Mouse (Mus musculus) liver, embryonic 14.5 days (tissue): ENCODE data around the gene Cmtm2a. TPM values are rescaled to one million over a fixed set of nuclear protein-coding genes. Genes with fewer than 3 reads are reported as not detected.
"Not testable (repeated sequence)": the region's sequence is repeated elsewhere in the genome, so short reads cannot be mapped to it uniquely, and the experiment has no call there.

ENCODE experiments used
- ATAC-seq: fragments of 200-750 bp; cut with Nextera tagmentation; 2 replicates; pipeline ENCODE4 v1.8.0; 2017; ENCODE audit warnings: moderate number of reproducible peaks, mild to moderate bottlenecking, moderate library complexity; ENCODE audit not compliant: insufficient read depth
- DNase-seq, 3 experiments: peaks; one replicate each; pipeline ENCODE4 v3.0.0-alpha.2; 2012 to 2013; ENCODE audit warnings: low read depth in 3 of 3, low spot score in 3 of 3
- H3K27ac ChIP-seq: fragments of 300-500 bp; sonication (generic); 2 replicates; pipeline ENCODE4 v1.5.1; 2014; ENCODE audit warnings: moderate library complexity, mild to moderate bottlenecking, control low read depth, inconsistent platforms
- H3K27me3 ChIP-seq: fragments of 300-500 bp; sonication (generic); 2 replicates; pipeline ENCODE4 v1.6.1; 2014; ENCODE audit warnings: mild to moderate bottlenecking, low read length, moderate library complexity; ENCODE audit not compliant: control insufficient read depth, insufficient read depth
- H3K36me3 ChIP-seq: fragments of 300-500 bp; sonication (generic); replicated peaks from 2 replicates; pipeline ENCODE4 v1.6.1; 2014; ENCODE audit warnings: low read depth; ENCODE audit not compliant: control insufficient read depth, insufficient read depth
- H3K4me1 ChIP-seq, 2 experiments: fragments of 200-500 bp in 1 of 2; fragments of 300-500 bp in 1 of 2; sonication (generic) in 1 of 2; replicated peaks; 2 replicates each; pipeline ENCODE4 v1.6.1; 2012 to 2014; ENCODE audit warnings: antibody characterized with exemption in 1 of 2, inconsistent platforms in 1 of 2, low read length in 1 of 2; ENCODE audit not compliant: control insufficient read depth in 2 of 2, insufficient read depth in 2 of 2
- H3K4me2 ChIP-seq: fragments of 300-500 bp; sonication (generic); 2 replicates; pipeline ENCODE4 v1.6.1; 2014; ENCODE audit warnings: low read depth, mild to moderate bottlenecking, control low read depth, moderate library complexity
- H3K4me3 ChIP-seq, 2 experiments: fragments of 200-500 bp in 1 of 2; fragments of 300-500 bp in 1 of 2; sonication (generic) in 1 of 2; 2 replicates each; pipeline ENCODE4 v1.5.1; 2012 to 2014; ENCODE audit warnings: low read depth in 2 of 2, low read length in 2 of 2, mild to moderate bottlenecking in 2 of 2, control low read depth in 1 of 2, inconsistent platforms in 1 of 2, moderate library complexity in 1 of 2; ENCODE audit not compliant: insufficient read depth in 1 of 2
- H3K9ac ChIP-seq: fragments of 300-500 bp; sonication (generic); replicated peaks from 2 replicates; pipeline ENCODE4 v1.6.1; 2014; ENCODE audit warnings: mild to moderate bottlenecking, control low read depth, moderate library complexity
- H3K9me3 ChIP-seq: fragments of 300-500 bp; sonication (generic); 2 replicates; pipeline ENCODE4 v1.6.1; 2016; ENCODE audit warnings: low read length, mixed read lengths; ENCODE audit not compliant: control insufficient read depth
- CTCF ChIP-seq: IDR thresholded peaks from 2 replicates; pipeline ENCODE4 v1.5.1; 2016; ENCODE audit warnings: antibody characterized with exemption, low read depth, control low read depth
- EP300 ChIP-seq: IDR thresholded peaks from 2 replicates; pipeline ENCODE4 v1.6.1; 2016; ENCODE audit warnings: antibody characterized with exemption, low read depth
- WGBS: fragments of 180-500 bp; shearing (Covaris S2); extraction: QIAGEN DNeasy Blood & Tissue Kit; methylation state at CpG from one replicate; pipeline ENCODE4 v1.1.7; 2014; ENCODE audit not compliant: insufficient replicate concordance; 5-methylcytosine and 5-hydroxymethylcytosine counted together
- polyA plus RNA-seq, 2 experiments: library from polyadenylated mRNA; depleted of rRNA in 1 of 2; stranded (reverse) in 1 of 2; unstranded in 1 of 2; fragments of >200 nt; fragmentation: Nextera tagmentation in 1 of 2; extraction: Ambion mirVana in 1 of 2; gene quantifications; 2 replicates each; pipeline versions ENCODE4 v1.2.1 to v1.2.3; 2012 to 2014

The Cmtm2a gene
- polyA plus RNA-seq, 2 experiments = not detected

DNA sequence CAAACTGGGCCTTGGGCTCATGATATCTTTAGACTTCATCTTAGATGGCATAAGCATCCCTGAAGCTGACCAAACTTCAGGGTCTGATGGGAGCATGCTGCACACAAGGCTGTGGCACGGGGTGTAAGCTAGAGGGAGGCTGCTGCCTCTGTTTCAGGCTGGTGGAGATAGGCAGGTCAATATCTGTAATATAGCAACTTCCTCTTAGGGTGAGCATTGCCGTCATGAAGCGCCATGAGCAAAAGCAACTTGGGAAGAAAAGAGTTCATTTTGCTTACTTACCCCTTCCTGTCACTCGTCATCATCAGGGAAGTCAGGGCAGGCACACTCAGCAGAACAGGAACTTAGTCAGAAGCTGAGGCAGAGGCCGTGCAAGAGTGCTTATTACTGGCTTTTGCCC is 40.8 kb upstream of the Cmtm2a start:
- H3K4me3 ChIP-seq = no peak overlapping the region
- H3K27ac ChIP-seq = no peak overlapping the region
- DNase-seq = no peak
- ATAC-seq = peak; percentile 61; the same call in 1 of the 2 replicates
- 19% methylated on average over 5 of the region's 5 CpGs for WGBS
- peaks cover 6 to 15% of the 10 kb centered on the region in 2 experiments; a peak in 3 of 4 replicates for H3K4me1 ChIP-seq
- no peaks in the 10 kb centered on the region for H3K9me3 ChIP-seq
- H3K36me3 ChIP-seq = no peaks in the 10 kb centered on the region
- no peak for TF ChIP-seq EP300
- TF ChIP-seq CTCF = no peak
- H3K27me3 ChIP-seq = no peaks in the 10 kb centered on the region
- no peak overlapping the region for H3K9ac ChIP-seq
- peak overlapping the region; percentile 15; the same call in 1 of the 2 replicates for H3K4me2 ChIP-seq

DNA sequence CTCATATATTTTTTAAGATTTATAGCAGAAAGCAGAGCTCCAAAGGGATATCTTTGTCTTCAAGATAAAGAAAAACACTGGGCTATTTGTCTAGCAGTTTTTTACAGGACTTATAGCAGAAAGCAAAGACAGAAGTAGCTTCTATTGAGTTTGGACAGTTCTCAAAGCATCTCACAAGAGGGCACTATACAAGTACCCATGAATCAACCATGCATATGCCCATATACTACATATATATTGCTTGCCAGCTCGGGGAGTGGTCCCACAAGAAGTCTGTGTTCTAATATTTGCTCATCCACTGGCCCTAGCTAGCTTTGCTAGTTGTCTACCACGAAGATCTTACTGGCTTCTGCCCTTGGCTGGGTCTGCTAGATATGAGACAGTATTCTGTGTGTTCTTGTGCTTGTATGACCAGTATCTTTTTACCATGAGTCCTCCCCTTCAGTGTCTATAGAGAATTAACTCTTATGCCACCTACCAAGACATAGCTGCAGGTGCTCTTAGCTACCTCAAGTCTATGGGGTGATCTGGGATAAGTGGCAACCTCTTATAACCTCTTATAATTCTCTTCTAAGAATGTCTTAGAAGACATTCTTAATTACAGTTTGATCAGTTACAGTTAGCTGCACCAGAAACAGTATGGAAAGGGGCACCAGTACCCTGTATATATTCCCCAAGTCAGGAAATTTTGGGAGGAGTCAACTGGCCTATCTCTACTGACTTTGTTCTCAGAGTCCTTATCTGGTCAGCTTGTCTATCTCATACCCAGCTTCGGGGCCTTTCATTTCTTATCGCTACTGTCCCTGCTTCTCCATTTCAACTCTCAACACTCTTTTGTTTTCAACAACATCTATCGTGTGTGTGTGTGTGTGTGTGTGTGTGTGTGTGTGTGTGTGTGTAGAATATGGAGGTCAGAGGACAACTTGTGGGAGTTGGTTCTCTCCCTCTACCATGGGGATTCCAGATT is 40.0 kb upstream of the Cmtm2a start:
- TF ChIP-seq EP300 (no peak), CTCF (no peak)
- ATAC-seq = peak; percentile 73
- DNase-seq = no peak
- Histone ChIP-seq H3K4me2 (peak overlapping the region; percentile 15; the same call in 1 of the 2 replicates), H3K4me1 (peaks cover 6 to 15% of the 10 kb centered on the region in 2 experiments; a peak in 3 of 4 replicates), H3K27me3 (no peaks in the 10 kb centered on the region), H3K36me3 (no peaks in the 10 kb centered on the region), H3K27ac (no peak overlapping the region), H3K9me3 (no peaks in the 10 kb centered on the region), H3K9ac (no peak overlapping the region), H3K4me3 (no peak overlapping the region)
- 10% methylated on average over 5 of the region's 5 CpGs for WGBS

- not testable (repeated sequence) for DNase-seq, H3K4me1 ChIP-seq, H3K27ac ChIP-seq, H3K4me2 ChIP-seq, H3K36me3 ChIP-seq, H3K9me3 ChIP-seq, H3K4me3 ChIP-seq, H3K27me3 ChIP-seq, H3K9ac ChIP-seq, ATAC-seq
- 68% methylated on average over 12 of the region's 12 CpGs for WGBS
Measured at GRCm38 (mm10) chr8:104321930-104322329, 28.9 kb upstream of the Cmtm2a start, which contains the start of gene Cmtm2b. Gene Cmtm2b (plus strand): TSS chr8:104322230.

DNA sequence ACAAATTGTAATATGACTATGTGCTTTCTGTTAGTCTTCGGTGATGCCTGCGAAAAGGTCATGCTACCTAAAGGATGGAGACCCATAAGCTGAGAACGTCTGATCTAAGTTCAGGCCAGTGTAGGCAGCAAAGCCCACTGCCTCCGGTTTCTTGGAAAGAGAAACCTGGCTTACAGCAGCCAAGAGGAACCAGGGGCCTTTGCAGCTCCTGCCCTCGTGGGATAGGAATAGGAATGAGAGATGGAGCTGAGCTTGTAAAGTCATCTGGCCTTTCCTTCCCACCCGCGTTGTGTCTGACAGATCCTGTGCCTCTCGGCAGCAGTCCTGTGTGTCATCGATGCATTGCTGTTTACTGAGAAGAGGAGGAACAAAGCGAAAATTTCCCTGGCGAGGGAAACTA is 28.3 kb upstream of the Cmtm2a start, which contains the start of gene Gm11020:
TSS of gene Gm11020 (plus strand) at position 301 of the 400 bp plus-strand sequence.
- H3K4me2 ChIP-seq, H3K4me3 ChIP-seq, DNase-seq: not testable (repeated sequence)

GRCm38 (mm10) chr8:104313311-104313710 is 20.3 kb upstream of the Cmtm2a start:
- ATAC-seq (no peak), DNase-seq (no peak)
- TF ChIP-seq CTCF (peak; percentile 24; the same call in 1 of the 2 replicates), EP300 (no peak)
- Histone ChIP-seq H3K27me3 (no peaks in the 10 kb centered on the region), H3K9me3 (no peaks in the 10 kb centered on the region), H3K9ac (no peak overlapping the region), H3K4me1 (no peaks in the 10 kb centered on the region; a peak in 1 of 4 replicates), H3K4me2 (no peak overlapping the region), H3K27ac (no peak overlapping the region), H3K4me3 (no peak overlapping the region), H3K36me3 (no peaks in the 10 kb centered on the region)
- WGBS = 40% methylated on average over 4 of the region's 4 CpGs

More for the DNA sequence above, 28.3 kb upstream of the Cmtm2a start, which contains the start of gene Gm11020:
- H3K4me1 ChIP-seq, H3K36me3 ChIP-seq, H3K27me3 ChIP-seq, H3K9ac ChIP-seq, ATAC-seq, H3K27ac ChIP-seq, H3K9me3 ChIP-seq: not testable (repeated sequence)
- 71% methylated on average over 8 of the region's 11 CpGs for WGBS

GRCm38 (mm10) chr8:104312023-104312422 is 19.0 kb upstream of the Cmtm2a start:
- not testable (repeated sequence) for H3K9ac ChIP-seq, H3K36me3 ChIP-seq, H3K27me3 ChIP-seq, H3K4me2 ChIP-seq, ATAC-seq, H3K9me3 ChIP-seq, H3K4me3 ChIP-seq, H3K4me1 ChIP-seq, DNase-seq, H3K27ac ChIP-seq
- WGBS = 38% methylated on average over 3 of the region's 3 CpGs

DNA sequence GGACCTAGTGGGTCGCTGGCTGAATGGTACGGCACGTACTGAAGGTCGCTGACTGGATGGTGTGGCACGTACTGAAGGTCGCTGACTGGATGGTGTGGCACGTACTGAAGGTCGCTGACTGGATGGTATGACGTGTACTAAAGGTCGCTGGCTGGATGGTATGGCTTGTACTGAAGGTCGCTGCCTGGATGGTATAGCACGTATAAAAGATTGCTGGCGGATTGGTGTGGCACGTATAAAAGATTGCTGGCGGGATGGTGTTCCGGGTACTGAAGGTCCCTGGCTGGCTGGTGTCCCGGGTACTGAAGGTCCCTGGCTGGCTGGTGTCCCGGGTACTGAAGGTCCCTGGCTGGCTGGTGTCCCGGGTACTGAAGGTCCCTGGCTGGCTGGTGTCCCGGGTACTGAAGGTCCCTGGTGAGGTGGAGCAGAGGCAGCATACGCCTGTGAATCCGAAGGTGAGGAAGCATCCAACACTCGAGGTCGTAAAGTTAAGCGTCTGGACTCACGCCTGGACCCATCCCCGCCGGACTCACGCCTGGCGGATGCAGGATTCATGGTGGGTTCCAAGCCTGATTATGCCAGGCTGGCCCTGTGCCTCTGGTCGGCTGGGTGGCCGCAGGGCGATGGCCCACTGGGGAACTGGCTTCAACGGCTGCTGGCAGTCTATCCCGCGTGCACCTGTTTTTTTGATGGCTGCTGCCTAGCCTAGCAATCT is 16.6 kb upstream of the Cmtm2a start, which contains the start of the genes Gm45711 and Cmtm1:
TSS of gene Gm45711 (minus strand) at position 641 of the 715 bp plus-strand sequence.
TSS of gene Cmtm1 (minus strand) at position 705 of the 715 bp plus-strand sequence.
- 77% methylated on average over 33 of the region's 36 CpGs for WGBS
- not testable (repeated sequence) for H3K9me3 ChIP-seq, H3K27ac ChIP-seq, ATAC-seq, DNase-seq, H3K9ac ChIP-seq, H3K4me1 ChIP-seq, H3K36me3 ChIP-seq, H3K4me3 ChIP-seq, H3K4me2 ChIP-seq, H3K27me3 ChIP-seq
